Mouse (Mus musculus): ENCODE measurements around the gene Cope.

GRCm38 (mm10) chr8:70332878-70333202 lies 30.5 kb downstream of the Cope start:
- TF ChIP-seq CTCF (IDR thresholded peaks at IDR 0.05), result no peak
- TF ChIP-seq EP300 (IDR thresholded peaks at IDR 0.05), result no peak
